Mouse (Mus musculus) lung, adult 2 months (tissue): ENCODE measurements around the gene Vamp2. TPM values are rescaled to one million over a fixed set of nuclear protein-coding genes. Genes with fewer than 3 reads are reported as not detected.
A peak's percentile ranks its signal among the peaks of the same experiment; 100 is the strongest.

ENCODE experiments used
- DNase-seq: peaks from one replicate; pipeline ENCODE4 v3.0.0; 2022
- H3K4me1 ChIP-seq: fragments of 200-500 bp; 2 replicates; pipeline ENCODE4 v1.6.1; 2011; ENCODE audit warnings: low read length; ENCODE audit not compliant: control insufficient read depth, insufficient read depth
- H3K4me3 ChIP-seq: fragments of 200-500 bp; replicated peaks from 2 replicates; pipeline ENCODE3; 2011; ENCODE audit warnings: low read depth, mild to moderate bottlenecking, control low read depth, low read length; ENCODE audit errors: extremely low read depth
- CTCF ChIP-seq: fragments of 200-500 bp; IDR thresholded peaks from 2 replicates; pipeline ENCODE4 v1.5.1; 2011; ENCODE audit warnings: mild to moderate bottlenecking, low read length, control low read depth; ENCODE audit not compliant: insufficient read depth
- POLR2A ChIP-seq: fragments of 200-500 bp; IDR thresholded peaks from 2 replicates; pipeline ENCODE4 v1.6.1; 2011; ENCODE audit warnings: low read depth, mild to moderate bottlenecking, control low read depth, low read length, borderline replicate concordance; ENCODE audit errors: extremely low read depth
- WGBS: fragments of 180-500 bp; shearing (Covaris S2); methylation state at CpG from one replicate; pipeline ENCODE4 v1.1.7; 2018; 5-methylcytosine and 5-hydroxymethylcytosine counted together
- polyA plus RNA-seq: library from polyadenylated mRNA; depleted of rRNA; stranded (reverse); fragments of >200 nt; gene quantifications from 2 replicates; pipeline ENCODE4 v1.2.3, GENCODE M21; 2012

Vamp2 gene
- polyA plus RNA-seq, 1 experiment, result 120 TPM

GRCm38 (mm10) chr11:69078805-69079438, 9.4 kb upstream of the Vamp2 start:
- DNase-seq, result no peak
- 43% methylated on average over 5 of the region's 5 CpGs for WGBS
- TF ChIP-seq CTCF (no peak), POLR2A (no peak)
- Histone ChIP-seq H3K4me3 (no peak overlapping the region), H3K4me1 (no peaks in the 10 kb centered on the region)

DNA sequence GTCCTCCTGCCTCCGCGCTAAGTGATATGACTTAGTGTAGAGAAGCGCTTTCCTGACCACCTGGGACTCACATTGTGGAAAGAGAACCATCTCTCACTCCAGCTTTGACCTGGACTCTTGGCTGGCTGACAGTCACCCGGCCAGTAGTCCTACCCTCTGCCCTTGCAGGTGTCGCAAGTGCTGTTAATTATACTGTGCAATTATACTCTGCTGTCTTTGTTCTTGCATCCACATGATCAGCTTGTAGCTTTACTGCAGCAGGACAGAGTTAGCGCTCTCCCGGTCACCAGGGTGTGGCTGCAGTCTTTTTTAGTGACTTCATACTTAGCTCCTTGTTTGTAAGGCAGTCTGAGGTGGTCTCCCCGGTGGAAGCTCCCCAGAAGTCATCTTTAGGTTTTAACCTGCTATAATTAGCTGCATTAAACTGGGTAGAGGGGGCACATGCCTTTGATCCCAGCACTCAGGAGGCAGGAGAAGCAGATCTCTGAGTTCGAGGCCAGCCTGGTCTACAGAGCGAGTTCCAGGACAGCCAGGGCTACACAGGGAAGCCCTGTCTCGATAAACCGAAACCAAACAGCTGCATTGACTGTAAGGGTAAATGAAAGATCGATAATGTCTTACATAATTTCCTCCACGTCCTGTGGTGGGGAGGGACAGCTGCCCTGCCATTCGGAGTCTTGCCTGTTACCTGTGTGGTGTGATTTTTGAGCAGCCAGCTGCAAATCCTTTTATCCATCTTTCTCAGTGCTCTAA, 8.0 kb upstream of the Vamp2 start:
- no peak for DNase-seq
- TF ChIP-seq CTCF, result no peak
- no peak for TF ChIP-seq POLR2A
- H3K4me1 ChIP-seq, result no peaks in the 10 kb centered on the region
- 77% methylated on average over 15 of the region's 15 CpGs for WGBS
- H3K4me3 ChIP-seq, result no peak overlapping the region

- WGBS, result 87% methylated on average over 8 of the region's 8 CpGs
- DNase-seq, result no peak
- Histone ChIP-seq H3K4me1 (no peaks in the 10 kb centered on the region), H3K4me3 (no peak overlapping the region)
- TF ChIP-seq CTCF, result no peak
- TF ChIP-seq POLR2A, result no peak
These were observed 7.5 kb upstream of the Vamp2 start for GRCm38 (mm10) chr11:69080855-69081222.

DNA sequence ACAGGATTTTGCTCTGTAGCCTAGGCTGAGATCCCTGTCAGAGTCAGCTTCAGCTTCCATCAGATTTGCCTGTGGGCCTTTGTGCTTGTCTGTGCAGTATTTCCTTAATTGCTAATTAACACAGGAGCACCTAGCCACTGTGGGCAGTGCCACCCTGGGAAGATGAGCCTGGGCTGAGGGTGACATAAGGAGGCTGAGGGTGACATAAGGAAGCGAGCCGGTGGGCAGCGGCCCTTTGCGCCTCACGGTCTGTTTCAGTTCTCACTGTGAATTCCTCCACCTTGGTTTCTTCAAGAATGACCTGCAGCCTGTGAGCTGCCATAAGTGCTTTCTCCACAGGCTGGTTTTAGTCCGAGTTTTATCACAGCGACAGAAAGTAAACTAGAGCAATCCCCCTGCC, 6.7 kb upstream of the Vamp2 start:
- TF ChIP-seq POLR2A, result no peak
- TF ChIP-seq CTCF, result no peak
- DNase-seq, result no peak
- Histone ChIP-seq H3K4me1 (no peaks in the 10 kb centered on the region), H3K4me3 (no peak overlapping the region)
- WGBS, result 76% methylated on average over 7 of the region's 7 CpGs

GRCm38 (mm10) chr11:69085608-69086007, 2.7 kb upstream of the Vamp2 start:
- 63% methylated on average over 6 of the region's 6 CpGs for WGBS
- no peak for TF ChIP-seq POLR2A
- no peak for TF ChIP-seq CTCF

GRCm38 (mm10) chr11:69086390-69086789, 1.9 kb upstream of the Vamp2 start:
- TF ChIP-seq POLR2A (no peak), CTCF (no peak)
- Histone ChIP-seq H3K4me3 (no peak overlapping the region), H3K4me1 (peaks cover 11% of the 10 kb centered on the region)
- no peak for DNase-seq
- WGBS, result 46% methylated on average over 6 of the region's 6 CpGs

More at GRCm38 (mm10) chr11:69085608-69086007, 2.7 kb upstream of the Vamp2 start:
- H3K4me1 ChIP-seq, result peaks cover 11% of the 10 kb centered on the region
- DNase-seq, result no peak
- H3K4me3 ChIP-seq, result no peak overlapping the region

DNA sequence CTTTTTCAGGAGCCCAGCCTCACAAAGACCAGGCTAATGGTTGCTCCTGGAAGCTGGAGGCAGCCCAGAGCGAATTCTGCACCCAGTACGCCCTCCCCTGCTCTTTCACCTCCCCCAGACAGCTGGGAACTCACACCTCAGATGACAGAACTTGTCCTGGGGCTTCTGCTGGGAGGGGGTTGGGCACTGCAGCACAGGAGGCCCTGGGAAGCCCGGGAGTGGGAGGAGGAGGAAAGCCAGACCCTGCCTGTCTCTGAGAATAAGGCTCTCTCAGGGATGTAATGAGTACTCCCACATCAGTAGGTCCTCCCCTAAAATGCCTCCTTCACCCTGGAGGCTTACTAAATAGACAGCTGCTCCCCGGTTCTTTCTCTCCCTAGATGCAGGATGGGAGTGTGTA, 1.2 kb upstream of the Vamp2 start:
- TF ChIP-seq POLR2A, result no peak
- no peak for TF ChIP-seq CTCF
- WGBS, result 55% methylated on average over 4 of the region's 4 CpGs
- H3K4me1 ChIP-seq, result peaks cover 11% of the 10 kb centered on the region
- H3K4me3 ChIP-seq, result no peak overlapping the region
- DNase-seq, result no peak

DNA sequence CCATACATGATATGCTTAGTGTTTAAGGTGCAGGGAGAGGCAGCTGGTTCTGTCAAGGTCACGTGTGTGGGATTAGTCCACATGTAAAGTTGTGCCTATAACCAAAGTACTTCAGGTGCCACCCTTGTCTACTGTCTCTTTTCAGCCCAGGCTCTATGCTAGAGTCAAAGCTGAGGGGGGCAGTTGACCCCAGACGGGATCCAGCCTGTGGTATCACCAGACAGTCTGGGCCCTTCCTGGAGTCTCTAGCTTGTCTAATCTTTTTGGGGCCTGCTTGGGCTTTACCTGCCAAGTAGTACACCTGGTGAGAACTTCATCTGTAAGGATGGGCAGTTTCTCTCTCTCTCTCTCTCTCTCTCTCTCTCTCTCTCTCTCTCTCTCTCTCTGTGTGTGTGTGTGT, 693 bp upstream of the Vamp2 start:
- TF ChIP-seq POLR2A (no peak), CTCF (no peak)
- WGBS, result 87% methylated on average over 2 of the region's 2 CpGs
- H3K4me3 ChIP-seq, result no peak overlapping the region
- no peak for DNase-seq
- H3K4me1 ChIP-seq, result peaks cover 11% of the 10 kb centered on the region

GRCm38 (mm10) chr11:69088856-69089615, 746 bp downstream of the Vamp2 start:
- H3K4me1 ChIP-seq, result peaks cover 11% of the 10 kb centered on the region
- 8% methylated on average over 25 of the region's 25 CpGs for WGBS
- peak overlapping the region; percentile 99 for H3K4me3 ChIP-seq
- no peak for DNase-seq
- no peak for TF ChIP-seq CTCF
- 0 out of 2 replicates have a peak, but pooled peaks have one; percentile 32 for TF ChIP-seq POLR2A

DNA sequence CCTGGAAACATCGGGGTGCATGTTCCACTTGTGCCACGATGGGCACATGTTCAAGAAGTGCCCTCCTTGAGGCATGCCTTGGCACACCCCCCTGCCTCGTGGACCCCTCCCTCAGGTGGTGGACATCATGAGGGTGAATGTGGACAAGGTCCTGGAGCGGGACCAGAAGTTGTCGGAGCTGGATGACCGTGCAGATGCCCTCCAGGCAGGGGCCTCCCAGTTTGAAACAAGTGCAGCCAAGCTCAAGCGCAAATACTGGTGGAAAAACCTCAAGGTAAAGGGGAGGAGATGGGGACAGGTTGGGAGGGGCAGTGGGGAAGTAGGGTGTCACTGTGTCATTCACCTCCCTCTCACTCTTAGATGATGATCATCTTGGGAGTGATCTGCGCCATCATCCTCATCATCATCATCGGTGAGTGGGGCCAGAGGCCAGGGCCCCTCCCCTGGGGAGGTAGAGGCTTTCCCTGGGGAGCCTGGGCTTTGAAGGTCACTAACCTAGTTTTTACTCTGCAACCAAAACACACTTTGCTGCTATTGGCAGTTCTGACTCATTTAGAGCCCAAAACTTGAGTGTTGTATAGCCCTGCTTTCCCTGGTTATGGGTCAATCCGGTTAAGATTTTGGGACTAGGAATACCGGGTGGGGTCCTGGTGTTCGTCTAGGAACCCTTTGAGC, 1.5 kb downstream of the Vamp2 start:
- peak overlapping the region; percentile 99 for H3K4me3 ChIP-seq
- H3K4me1 ChIP-seq, result peaks cover 11% of the 10 kb centered on the region
- DNase-seq, result no peak
- WGBS, result 64% methylated on average over 12 of the region's 12 CpGs
- TF ChIP-seq POLR2A, result no peak
- no peak for TF ChIP-seq CTCF
